Mouse (Mus musculus) adrenal gland, adult (tissue): ENCODE data around the gene Jagn1.

Experiments used
- DNase-seq, 2 experiments: peaks; one replicate each; pipeline ENCODE4 v3.0.0; 2022 to 2023; ENCODE audit warnings: low spot score in 1 of 2; ENCODE audit not compliant: inconsistent age in 2 of 2

The Jagn1 gene

GRCm38 (mm10) chr6:113442442-113443090 lies at the start of gene Jagn1:
Gene Jagn1, plus strand, starts transcription at chr6:113442569.
- DNase-seq: peak; percentile 92 to 98

GRCm38 (mm10) chr6:113393951-113394350 lies 48.4 kb upstream of the Jagn1 start:
- DNase-seq: no peak

- peak in 1 of 2 experiments; percentile 17 for DNase-seq
Measured at GRCm38 (mm10) chr6:113394811-113395210, 47.6 kb upstream of the Jagn1 start.

GRCm38 (mm10) chr6:113395501-113395900 lies 46.9 kb upstream of the Jagn1 start:
- no peak for DNase-seq

- DNase-seq: no peak
Measured at GRCm38 (mm10) chr6:113396270-113397030, 45.9 kb upstream of the Jagn1 start.

- no peak for DNase-seq
Measured at GRCm38 (mm10) chr6:113402094-113402493, 40.3 kb upstream of the Jagn1 start.

- no peak for DNase-seq
Measured at GRCm38 (mm10) chr6:113404649-113405448, 37.5 kb upstream of the Jagn1 start.

GRCm38 (mm10) chr6:113405483-113405882 lies 36.9 kb upstream of the Jagn1 start:
- DNase-seq: no peak

- no peak for DNase-seq
Measured at GRCm38 (mm10) chr6:113406683-113407082, 35.7 kb upstream of the Jagn1 start.

GRCm38 (mm10) chr6:113410001-113410400 lies 32.4 kb upstream of the Jagn1 start:
- DNase-seq: no peak

GRCm38 (mm10) chr6:113416416-113416815 lies 26.0 kb upstream of the Jagn1 start:
- no peak for DNase-seq

- no peak for DNase-seq
Measured at GRCm38 (mm10) chr6:113418441-113419198, 23.7 kb upstream of the Jagn1 start.

- peak; percentile 98 to 99 for DNase-seq
Measured at GRCm38 (mm10) chr6:113419199-113419587, 23.2 kb upstream of the Jagn1 start, which contains the start of gene Rpusd3. Gene Rpusd3, minus strand, starts transcription at chr6:113419340.

- no peak for DNase-seq
Measured at GRCm38 (mm10) chr6:113423000-113423399, 19.4 kb upstream of the Jagn1 start.

GRCm38 (mm10) chr6:113424187-113424586 lies 18.2 kb upstream of the Jagn1 start:
- peak in 1 of 2 experiments; percentile 59 for DNase-seq

GRCm38 (mm10) chr6:113426696-113427095 lies 15.7 kb upstream of the Jagn1 start:
- no peak for DNase-seq

GRCm38 (mm10) chr6:113427397-113427796 lies 15.0 kb upstream of the Jagn1 start:
- DNase-seq: peak in 1 of 2 experiments; percentile 58

- no peak for DNase-seq
Measured at GRCm38 (mm10) chr6:113428006-113428405, 14.4 kb upstream of the Jagn1 start.

GRCm38 (mm10) chr6:113429965-113430364 lies 12.4 kb upstream of the Jagn1 start:
- DNase-seq: no peak

- DNase-seq: no peak
Measured at GRCm38 (mm10) chr6:113430846-113431245, 11.5 kb upstream of the Jagn1 start.

- DNase-seq: no peak
Measured at GRCm38 (mm10) chr6:113431801-113432200, 10.6 kb upstream of the Jagn1 start.
